8 mouse cellular contexts compared by ENCODE assay signal in genomic region chr15:81476597-81476996, GRCm38 (mm10). TPM values are rescaled to one million over a fixed set of nuclear protein-coding genes. Genes with fewer than 3 reads are reported as not detected.
DNase-seq lines count a peak whose midpoint lies in the region; ATAC-seq and TF ChIP-seq lines count a peak whose summit lies in the region.

No protein-coding gene starts in this region.

- peaks cover 12% of the 10 kb centered on the region; the same call in 1 of the 2 replicates for H3K36me3 ChIP-seq in forebrain, embryonic 11.5 days (ENCODE audit: control insufficient read depth, insufficient read depth, low read length)
- H3K36me3 ChIP-seq in forebrain, embryonic 16.5 days (ENCODE audit: control insufficient read depth, insufficient read depth): peaks cover 12% of the 10 kb centered on the region
- H3K36me3 ChIP-seq in ES-Bruce4 (ENCODE audit: control insufficient read depth, insufficient read depth, low read length, poor library complexity, severe bottlenecking): peaks cover 25% of the 10 kb centered on the region
- H3K36me3 ChIP-seq in heart, postnatal 0 days (replicated peaks; ENCODE audit: control insufficient read depth, insufficient read depth, low read length): peaks cover 36% of the 10 kb centered on the region

- peak; percentile 69; the same call in 1 of the 2 replicates for ATAC-seq in forebrain, embryonic 11.5 days (replicated peaks; ENCODE audit: low FRiP score)
- ATAC-seq in forebrain, embryonic 16.5 days: no peak
- peak; percentile 68; the same call in 1 of the 2 replicates for ATAC-seq in heart, postnatal 0 days (ENCODE audit: insufficient read depth, low read depth)

- no peak for TF ChIP-seq EP300 in ES-Bruce4 (IDR thresholded peaks at IDR 0.05; ENCODE audit: insufficient read depth, low read depth, low read length)
- TF ChIP-seq EP300 in heart, postnatal 0 days (IDR thresholded peaks at IDR 0.05; ENCODE audit: low read depth): no peak

- TF ChIP-seq CTCF in ES-Bruce4 (IDR thresholded peaks at IDR 0.05; ENCODE audit: low read depth, low read length): no peak
- no peak for TF ChIP-seq CTCF in heart, postnatal 0 days (IDR thresholded peaks at IDR 0.05; ENCODE audit: low read depth)

- H3K27ac ChIP-seq in forebrain, embryonic 11.5 days (ENCODE audit: low read depth, low read length): no peak overlapping the region
- H3K27ac ChIP-seq in forebrain, embryonic 16.5 days (ENCODE audit: low read length): no peak overlapping the region
- peak overlapping the region; percentile 80; the same call in 1 of the 2 replicates for H3K27ac ChIP-seq in ES-Bruce4 (ENCODE audit: insufficient read depth, low read length)
- no peak overlapping the region for H3K27ac ChIP-seq in heart, postnatal 0 days (ENCODE audit: low read depth)

- no peak overlapping the region for H3K4me2 ChIP-seq in forebrain, embryonic 11.5 days (ENCODE audit: low read depth, low read length, severe bottlenecking)
- H3K4me2 ChIP-seq in forebrain, embryonic 16.5 days (ENCODE audit: low read length): no peak overlapping the region
- H3K4me2 ChIP-seq in heart, postnatal 0 days (ENCODE audit: low read depth, low read length): no peak overlapping the region

- no peak overlapping the region for H3K4me3 ChIP-seq in forebrain, embryonic 11.5 days (ENCODE audit: low read depth, low read length)
- no peak overlapping the region for H3K4me3 ChIP-seq in forebrain, embryonic 16.5 days (replicated peaks; ENCODE audit: low read length)
- H3K4me3 ChIP-seq in ES-Bruce4 (ENCODE audit: low read depth, low read length): peak overlapping the region; percentile 55
- H3K4me3 ChIP-seq in heart, postnatal 0 days (ENCODE audit: low read depth, low read length): no peak overlapping the region

- TF ChIP-seq POLR2A in ES-Bruce4 (IDR thresholded peaks at IDR 0.05; ENCODE audit: insufficient read depth, low read length): no peak

- H3K27me3 ChIP-seq in forebrain, embryonic 11.5 days (ENCODE audit: control insufficient read depth, insufficient read depth, low read length): no peaks in the 10 kb centered on the region
- no peaks in the 10 kb centered on the region for H3K27me3 ChIP-seq in forebrain, embryonic 16.5 days (replicated peaks; ENCODE audit: control insufficient read depth, insufficient read depth, low read length)
- no peaks in the 10 kb centered on the region for H3K27me3 ChIP-seq in ES-Bruce4 (ENCODE audit: control insufficient read depth, insufficient read depth, low read length, poor library complexity, severe bottlenecking)
- no peaks in the 10 kb centered on the region for H3K27me3 ChIP-seq in heart, postnatal 0 days (ENCODE audit: control insufficient read depth, insufficient read depth, low read length)

- WGBS in forebrain, embryonic 11.5 days: 0% methylated on average over 2 of the region's 2 CpGs
- 8% methylated on average over 2 of the region's 2 CpGs for WGBS in forebrain, embryonic 16.5 days
- WGBS in heart, postnatal 0 days: 10% methylated on average over 2 of the region's 2 CpGs

- DNase-seq in forebrain, embryonic 11.5 days (ENCODE audit: low spot score): no peak
- DNase-seq in heart, postnatal 0 days (ENCODE audit: low spot score): no peak
- DNase-seq in mesoderm, embryonic 11.5 days (ENCODE audit: low read depth, low spot score): peak; percentile 45
- no peak for DNase-seq in left cerebral cortex, adult 9 months (ENCODE audit: low spot score in 2 of 2)
- DNase-seq in T-cell, adult 2 months (ENCODE audit: low spot score): no peak
- DNase-seq in right cerebral cortex, adult 18-20 months: no peak

- H3K9me3 ChIP-seq in forebrain, embryonic 11.5 days (ENCODE audit: control insufficient read depth, low read length): no peaks in the 10 kb centered on the region
- H3K9me3 ChIP-seq in forebrain, embryonic 16.5 days (ENCODE audit: control insufficient read depth, low read length): no peaks in the 10 kb centered on the region
- H3K9me3 ChIP-seq in ES-Bruce4 (replicated peaks; ENCODE audit: control insufficient read depth, insufficient read depth, low read length, poor library complexity, severe bottlenecking): no peaks in the 10 kb centered on the region
- no peaks in the 10 kb centered on the region for H3K9me3 ChIP-seq in heart, postnatal 0 days (replicated peaks; ENCODE audit: control insufficient read depth, low read length)

- peak overlapping the region; percentile 20; the same call in 1 of the 2 replicates for H3K9ac ChIP-seq in forebrain, embryonic 11.5 days (ENCODE audit: low read length)
- H3K9ac ChIP-seq in forebrain, embryonic 16.5 days (replicated peaks; ENCODE audit: low read depth, low read length): no peak overlapping the region
- no peak overlapping the region for H3K9ac ChIP-seq in ES-Bruce4 (ENCODE audit: low read depth, poor library complexity, severe bottlenecking)
- no peak overlapping the region for H3K9ac ChIP-seq in heart, postnatal 0 days (replicated peaks; ENCODE audit: low read depth, low read length)

- 0 out of 2 replicates have a peak, but pooled peaks cover 3% of the 10 kb centered on the region for H3K4me1 ChIP-seq in forebrain, embryonic 11.5 days (replicated peaks; ENCODE audit: control insufficient read depth, insufficient read depth, low read length)
- peaks cover 6% of the 10 kb centered on the region; the same call in 1 of the 2 replicates for H3K4me1 ChIP-seq in forebrain, embryonic 16.5 days (replicated peaks; ENCODE audit: control insufficient read depth, insufficient read depth, low read length)
- H3K4me1 ChIP-seq in ES-Bruce4 (ENCODE audit: control insufficient read depth, insufficient read depth, low read length): no peaks in the 10 kb centered on the region
- no peaks in the 10 kb centered on the region for H3K4me1 ChIP-seq in heart, postnatal 0 days (ENCODE audit: control insufficient read depth, insufficient read depth)

RNA-seq across cellular contexts. Expression of gene Rbx1, which starts 10.5 kb away (rescaled TPM):
- 510 and 536 TPM in 2 replicates for polyA plus RNA-seq in forebrain, embryonic 11.5 days (2014; fragmentation: Nextera tagmentation; extraction: Ambion mirVana)
- polyA plus RNA-seq in forebrain, embryonic 16.5 days (2015; fragmentation: Nextera tagmentation; extraction: Ambion mirVana): 449 and 466 TPM in 2 replicates
- polyA plus RNA-seq in ES-Bruce4 (2011; ENCODE audit: insufficient read depth, insufficient read length, low read depth, missing spikeins): 173 and 191 TPM in 2 replicates
- total RNA-seq in heart, postnatal 0 days (2014; rRNA removed; ENCODE audit: low replicate concordance): 59.6 and 131 TPM in 2 replicates
- 445 and 462 TPM in 2 replicates for polyA plus RNA-seq in heart, postnatal 0 days (2015; fragmentation: Nextera tagmentation; extraction: Ambion mirVana)
